Mouse (Mus musculus): ENCODE results near the gene Rag1.
A peak's percentile ranks its signal among the peaks of the same experiment; 100 is the strongest.

The Rag1 gene

GRCm38 (mm10) chr2:101649114-101649671, at the start of gene Rag1, which contains the start of gene B230118H07Rik:
TSS of gene Rag1 (minus strand) at chr2:101649501.
TSS of gene B230118H07Rik (minus strand) at chr2:101649532.
- DNase-seq = no peak

DNA sequence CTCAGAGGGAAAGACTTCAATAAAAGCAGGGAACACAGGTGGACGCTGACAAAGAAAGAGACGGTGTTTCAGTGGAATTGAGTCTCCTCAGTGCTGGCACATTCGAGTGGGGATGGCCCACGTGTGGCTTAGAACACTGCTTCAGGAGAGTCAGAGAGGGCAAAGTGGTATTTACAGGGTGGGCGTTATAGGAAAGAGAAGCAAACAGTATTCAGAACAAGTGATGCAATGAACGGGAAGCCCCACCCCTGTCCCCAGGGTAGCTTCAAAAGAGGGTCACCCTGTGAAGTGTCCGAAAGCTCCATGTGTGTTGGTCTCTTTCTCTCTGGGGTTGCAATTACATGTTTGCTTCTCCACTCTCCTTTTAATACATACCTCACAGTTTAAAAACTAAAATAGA, 46.3 kb upstream of the Rag1 start:
- no peak for DNase-seq

- no peak for DNase-seq
Observed at GRCm38 (mm10) chr2:101693577-101694215, 44.4 kb upstream of the Rag1 start.

DNA sequence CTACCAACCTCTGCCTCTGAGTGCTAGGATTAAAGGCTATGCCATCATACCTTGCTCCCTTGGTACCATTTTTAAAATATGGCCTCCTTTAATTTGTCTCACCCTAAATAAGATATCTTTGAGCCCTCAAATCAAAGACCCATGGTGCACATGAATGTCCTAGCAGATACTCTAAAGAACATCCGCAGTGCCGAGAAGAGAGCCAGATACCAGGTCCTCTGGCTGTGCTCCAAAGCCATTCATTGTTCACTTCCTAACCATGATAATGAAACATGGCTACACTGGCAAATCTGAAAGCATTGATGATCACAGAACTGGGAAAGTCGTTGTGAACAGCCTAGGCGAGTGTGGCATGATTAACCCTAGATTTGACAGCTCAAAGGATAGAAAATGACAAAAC, 43.7 kb upstream of the Rag1 start:
- DNase-seq = no peak

DNA sequence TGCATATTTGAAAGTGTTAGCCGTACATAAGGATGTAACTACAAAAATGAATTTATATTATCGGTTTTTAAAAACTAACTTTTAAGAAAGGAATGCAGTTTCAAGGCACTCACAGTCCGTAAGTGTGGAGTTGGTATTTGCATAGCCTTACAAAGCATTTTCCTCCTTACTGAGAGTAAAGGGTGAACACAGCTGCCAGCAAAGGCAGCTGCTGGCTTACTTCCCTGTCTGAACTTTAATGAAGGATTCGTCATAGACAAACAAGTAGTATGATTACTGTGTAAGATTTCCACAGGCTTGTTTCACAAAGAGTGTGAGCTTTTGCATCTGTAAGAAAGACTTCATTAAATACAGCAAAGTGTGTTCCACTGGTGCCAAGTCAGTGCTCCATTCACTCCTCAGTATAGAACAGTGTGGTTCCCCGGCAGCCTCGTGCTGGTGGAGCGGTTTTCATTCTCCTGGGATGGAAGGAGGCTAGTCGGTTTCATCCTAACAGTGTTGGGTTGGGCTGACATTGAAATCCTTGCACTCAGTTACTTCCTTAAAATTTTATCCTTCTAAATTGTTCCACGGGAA, 41.0 kb upstream of the Rag1 start:
- DNase-seq = no peak

DNA sequence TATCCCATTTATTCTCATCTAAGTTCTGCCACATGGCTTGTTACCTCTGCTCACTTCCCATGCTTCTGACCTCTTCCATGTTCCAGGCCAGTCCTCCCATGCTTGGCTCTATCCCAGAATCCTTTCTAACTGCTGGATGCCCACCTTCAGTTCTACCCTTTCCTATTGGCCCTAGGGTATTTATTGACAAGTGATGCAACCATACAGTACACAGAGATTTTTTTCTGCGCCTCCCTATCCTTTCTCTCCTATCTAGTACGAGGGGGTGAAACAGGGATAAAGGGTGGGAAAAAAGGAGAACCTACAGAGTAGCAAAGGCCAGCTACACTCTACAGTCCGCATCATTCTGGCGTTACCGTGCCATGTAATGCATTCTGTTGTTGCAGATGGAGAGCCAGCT, 38.7 kb upstream of the Rag1 start:
- DNase-seq = no peak

GRCm38 (mm10) chr2:101684421-101684820, 35.1 kb upstream of the Rag1 start:
- peak; percentile 73 for DNase-seq

GRCm38 (mm10) chr2:101679164-101679784, 30.0 kb upstream of the Rag1 start:
- no peak for DNase-seq

DNA sequence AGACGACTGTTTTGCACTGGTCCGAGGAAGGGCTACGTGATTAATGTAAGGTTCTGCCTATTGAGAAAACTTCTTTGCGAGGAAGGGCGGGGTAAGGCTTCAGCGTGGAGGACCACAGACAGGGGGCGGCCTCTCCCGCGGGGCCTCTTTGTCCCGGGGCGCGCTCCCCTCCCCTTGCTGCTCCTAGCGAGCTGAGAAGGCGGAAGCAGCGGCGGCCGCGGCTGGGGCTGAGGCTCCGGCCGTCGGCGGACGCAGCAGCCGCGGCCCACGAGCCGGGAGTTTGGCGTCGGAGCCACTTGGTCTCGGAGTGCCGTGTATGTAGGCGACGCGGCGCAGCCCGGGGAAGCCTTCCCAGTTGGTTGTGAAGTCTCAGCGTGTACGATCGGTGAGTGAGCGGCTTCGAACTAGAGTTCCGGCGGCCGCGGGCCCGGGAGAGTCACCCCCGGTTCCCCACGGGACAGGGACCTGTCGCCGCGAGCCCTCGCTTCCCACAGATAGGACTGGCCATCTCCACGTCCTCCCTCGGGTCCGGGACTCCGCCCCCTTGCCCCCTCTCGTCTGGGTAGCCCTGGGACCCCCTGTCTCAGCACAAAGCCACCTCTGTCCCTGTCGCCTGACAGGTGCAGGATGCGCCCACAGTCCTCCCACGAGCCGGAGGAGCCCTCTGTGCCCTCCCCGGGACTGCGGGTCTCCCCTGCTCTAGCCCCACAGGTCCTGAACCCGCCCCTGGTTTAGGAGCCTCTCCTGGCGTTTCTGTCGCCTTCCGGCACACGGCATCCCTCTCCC, 29.1 kb upstream of the Rag1 start, which contains the start of gene Traf6:
TSS of gene Traf6 (plus strand) at position 194 of the 786 bp plus-strand sequence.
- DNase-seq = peak; percentile 80

GRCm38 (mm10) chr2:101673547-101673946, 24.2 kb upstream of the Rag1 start:
- DNase-seq = no peak

GRCm38 (mm10) chr2:101668751-101669150, 19.4 kb upstream of the Rag1 start:
- no peak for DNase-seq

DNA sequence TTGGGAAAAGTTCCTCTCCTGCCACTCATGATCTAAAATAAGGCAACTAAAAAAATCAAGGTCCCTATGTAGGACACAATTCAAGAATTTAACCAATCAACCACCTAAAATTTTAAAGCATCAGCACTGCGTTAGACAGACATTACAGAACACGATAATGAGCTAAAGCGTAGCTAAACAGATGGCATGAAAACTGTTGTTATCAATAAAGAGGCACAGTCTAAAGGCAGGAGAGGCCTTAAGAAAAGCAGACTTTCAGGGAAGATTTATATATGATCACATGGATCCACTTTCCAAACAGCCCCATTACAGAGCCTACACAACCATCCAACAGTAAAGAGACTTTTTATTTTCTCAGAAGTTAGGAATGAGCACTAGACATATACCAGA, 16.4 kb upstream of the Rag1 start:
- no peak for DNase-seq

- DNase-seq = peak; percentile 69
Observed at GRCm38 (mm10) chr2:101665058-101665702, 15.9 kb upstream of the Rag1 start.

GRCm38 (mm10) chr2:101660536-101660935, 11.2 kb upstream of the Rag1 start:
- no peak for DNase-seq

DNA sequence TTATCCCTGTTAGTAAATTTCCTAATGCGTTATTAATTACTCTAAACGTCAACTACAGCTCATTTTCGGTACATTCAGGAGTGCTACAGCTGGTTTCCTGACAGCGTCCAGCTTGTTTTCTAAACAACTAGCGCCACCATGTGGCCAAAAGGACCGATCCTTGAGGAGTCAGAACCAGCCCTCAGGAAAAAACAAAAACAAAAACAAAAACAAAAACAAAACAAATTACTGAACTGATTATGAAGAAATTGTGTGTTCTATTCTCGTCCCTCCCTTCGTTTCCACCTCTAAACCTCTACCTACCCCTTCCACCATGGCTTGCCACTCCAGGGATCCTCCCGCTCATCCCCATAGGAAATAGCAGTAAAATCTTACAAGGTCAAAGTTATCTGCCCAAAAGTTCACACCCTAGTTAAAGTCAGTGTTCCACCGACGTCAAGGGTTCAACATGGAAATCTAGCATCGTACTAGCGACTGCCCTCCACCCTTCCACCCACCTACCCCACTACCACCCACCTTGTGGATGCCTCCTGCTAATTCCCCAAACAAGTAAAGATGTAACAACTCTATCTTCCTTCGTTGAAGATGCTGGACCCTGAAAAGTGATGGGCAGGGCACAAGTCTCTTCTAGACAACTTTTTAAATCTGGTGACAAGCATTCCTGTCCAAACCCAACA, 3.8 kb upstream of the Rag1 start:
- DNase-seq = peak; percentile 55

- DNase-seq = no peak
Observed at GRCm38 (mm10) chr2:101652204-101652920, 3.1 kb upstream of the Rag1 start.

- no peak for DNase-seq
Observed at GRCm38 (mm10) chr2:101650446-101650845, 1.1 kb upstream of the Rag1 start.

GRCm38 (mm10) chr2:101648361-101648760, 940 bp downstream of the Rag1 start:
- DNase-seq = no peak

- DNase-seq = no peak
Observed at GRCm38 (mm10) chr2:101645841-101646240, 3.5 kb downstream of the Rag1 start.

DNA sequence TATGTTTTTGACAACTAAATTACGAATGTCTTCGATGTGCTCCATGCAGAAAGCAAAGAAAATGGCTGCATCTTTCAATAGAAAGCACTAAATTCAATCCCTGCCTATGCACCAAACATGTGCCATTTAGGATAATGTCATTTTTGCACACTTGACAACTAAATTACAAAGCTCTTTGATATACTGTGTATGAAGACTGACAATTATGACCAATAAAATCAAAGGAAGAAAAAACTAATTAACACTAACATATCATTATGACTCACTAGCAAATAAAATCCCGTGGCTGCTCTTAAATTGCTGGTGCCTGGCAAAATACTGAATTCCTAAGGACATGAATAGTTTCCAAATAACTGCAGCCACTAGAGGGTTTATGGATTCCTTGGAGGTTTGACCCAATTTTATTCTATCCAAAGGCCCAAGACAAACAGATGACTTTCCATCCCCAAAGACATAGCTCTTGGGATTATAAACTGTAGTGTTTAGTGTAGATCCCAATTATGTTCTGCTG, 9.4 kb downstream of the Rag1 start:
- no peak for DNase-seq

All from kidney, adult 11 months (tissue).